Mouse (Mus musculus): ENCODE results near the gene Otulin.

DNA sequence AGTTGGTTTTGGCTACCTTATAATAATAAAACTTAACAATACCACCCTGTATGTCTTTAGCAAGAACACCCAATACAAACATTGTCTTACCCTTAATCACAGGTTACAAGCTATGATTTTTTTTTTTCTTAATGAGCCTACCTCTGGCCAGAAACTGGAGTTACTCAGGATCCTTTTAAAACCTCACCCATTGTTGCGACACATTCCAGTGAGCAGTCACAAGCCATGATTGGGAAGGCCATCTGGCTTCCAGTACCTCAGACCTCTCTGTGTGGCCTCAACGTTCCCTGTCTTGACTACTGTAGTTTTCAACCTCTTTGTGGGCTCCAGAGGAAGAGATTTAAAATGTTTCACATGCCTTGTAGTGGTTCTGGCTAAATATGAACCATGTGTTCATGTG, 60.6 kb downstream of the Otulin start:
- no peak for TF ChIP-seq POLR2A (IDR thresholded peaks at IDR 0.05; ENCODE audit: insufficient read depth, low read depth, low read length)
- TF ChIP-seq CTCF (IDR thresholded peaks at IDR 0.05; ENCODE audit: insufficient read depth, low read depth, low read length): no peak
